Mouse (Mus musculus) spleen, adult 2 months (tissue): Measurements from ENCODE around the gene Arhgef19.

Source experiments
- CTCF ChIP-seq: fragments of 200-500 bp; IDR thresholded peaks from 2 replicates; pipeline ENCODE4 v1.5.1; 2011; ENCODE audit warnings: mild to moderate bottlenecking, inconsistent platforms; ENCODE audit not compliant: insufficient read depth, insufficient read length, insufficient replicate concordance; ENCODE audit errors: extremely low read depth
- POLR2A ChIP-seq: fragments of 200-500 bp; IDR thresholded peaks from 2 replicates; pipeline ENCODE4 v1.6.1; 2011; ENCODE audit warnings: low read depth, low read length, inconsistent platforms

DNA sequence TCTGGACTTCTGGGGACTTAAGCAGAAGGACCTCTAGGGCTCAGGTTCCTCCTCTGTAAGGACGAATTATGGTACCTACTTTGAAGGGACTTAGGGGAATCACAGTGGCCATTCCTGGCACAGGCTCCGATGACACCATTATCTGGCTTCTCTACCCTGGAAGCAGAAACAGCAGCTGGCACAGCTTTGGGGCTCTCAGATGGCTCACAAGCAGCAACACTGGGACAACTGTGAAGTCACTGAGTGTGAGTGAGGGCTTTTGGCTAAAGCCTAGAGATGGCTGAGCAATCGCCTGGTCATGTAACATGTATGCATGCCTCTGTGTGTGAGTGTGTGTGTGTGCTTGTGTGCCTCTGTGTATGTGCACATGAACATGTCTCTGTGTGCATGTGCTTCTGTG is 2.4 kb upstream of the Arhgef19 start:
- TF ChIP-seq CTCF (no peak), POLR2A (no peak)
